Mouse (Mus musculus): Measurements from ENCODE around the gene Gm21693. TPM values are rescaled to one million over a fixed set of nuclear protein-coding genes. Genes with fewer than 3 reads are reported as not detected.

Gm21693 gene
- not detected in 2 replicates for polyA plus RNA-seq (2012; rRNA removed; ENCODE audit: low replicate concordance)

GRCm38 (mm10) chrY:3345229-3345628, at the start of gene Gm21693:
Gene Gm21693, minus strand, starts transcription at chrY:3345329.

DNA sequence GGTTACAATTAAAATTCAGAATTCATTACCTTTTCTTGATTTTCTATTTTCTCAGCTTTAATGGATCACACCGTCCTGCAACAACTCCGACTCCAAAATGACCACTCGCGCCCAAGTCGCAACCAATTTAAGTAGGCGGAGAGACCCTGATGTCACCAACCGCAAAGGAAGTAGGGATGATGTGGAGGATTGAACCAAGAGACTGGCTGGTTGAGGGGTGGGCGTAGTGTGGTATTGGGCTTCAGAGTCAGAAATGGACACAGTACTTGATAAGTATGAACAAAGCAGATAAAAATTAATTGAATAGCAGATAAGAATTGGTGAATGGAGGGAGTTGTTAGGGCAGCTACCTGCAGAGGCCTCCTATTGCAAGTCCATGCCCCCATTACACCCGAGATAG, 38.8 kb downstream of the Gm21693 start, which contains the start of gene Gm21677:
Gm21677 (minus strand) TSS at position 101 of the 400 bp plus-strand sequence.

Other genes with a start within 250 kb of the Gm21693 start
- not detected in 2 replicates for gene Gm21677, start 38.9 kb downstream of the Gm21693 start, polyA plus RNA-seq (2012; rRNA removed; ENCODE audit: low replicate concordance)
- gene Gm21704, start 64.8 kb upstream of the Gm21693 start, polyA plus RNA-seq (2012; rRNA removed; ENCODE audit: low replicate concordance) = not detected in 2 replicates
- not detected in 2 replicates for gene Gm21708, start 64.8 kb upstream of the Gm21693 start, polyA plus RNA-seq (2012; rRNA removed; ENCODE audit: low replicate concordance)